Mouse (Mus musculus) lung, adult 2 months (tissue): ENCODE measurements around the gene Zfp488.

ENCODE experiments used
- CTCF ChIP-seq: fragments of 200-500 bp; IDR thresholded peaks from 2 replicates; pipeline ENCODE4 v1.5.1; 2011; ENCODE audit warnings: mild to moderate bottlenecking, low read length, control low read depth; ENCODE audit not compliant: insufficient read depth
- POLR2A ChIP-seq: fragments of 200-500 bp; IDR thresholded peaks from 2 replicates; pipeline ENCODE4 v1.6.1; 2011; ENCODE audit warnings: low read depth, mild to moderate bottlenecking, control low read depth, low read length, borderline replicate concordance; ENCODE audit errors: extremely low read depth

- TF ChIP-seq POLR2A, result no peak
- no peak for TF ChIP-seq CTCF
Measured at GRCm38 (mm10) chr14:33952233-33952981, 26.2 kb downstream of the Zfp488 start.
